Mouse (Mus musculus) hindbrain, embryonic 11.5 days (tissue): ENCODE measurements at regions not wholly inside any gene's neighbourhood (a gene's known extent, or its start where the extent isn't known, plus 50 kb on each side); places are given as distances from the start of the nearest gene placed in this dataset.

ENCODE experiments used
- ATAC-seq: fragments of 200-750 bp; cut with Nextera tagmentation; 2 replicates; pipeline ENCODE4 v1.8.0; 2017; ENCODE audit warnings: mild to moderate bottlenecking, moderate TSS enrichment, moderate library complexity; ENCODE audit not compliant: low FRiP score
- DNase-seq: peaks from one replicate; pipeline ENCODE4 v3.0.0-alpha.2; 2015; ENCODE audit warnings: low spot score
- H3K27ac ChIP-seq: fragments of 300-500 bp; sonication (generic); 2 replicates; pipeline ENCODE4 v1.5.1; 2014; ENCODE audit warnings: mild to moderate bottlenecking, low read depth, low read length
- H3K27me3 ChIP-seq: fragments of 300-500 bp; sonication (generic); 2 replicates; pipeline ENCODE4 v1.6.1; 2014; ENCODE audit warnings: mild to moderate bottlenecking, low read length, moderate library complexity, mixed read lengths; ENCODE audit not compliant: control insufficient read depth, insufficient read depth
- H3K36me3 ChIP-seq: fragments of 300-500 bp; sonication (generic); 2 replicates; pipeline ENCODE4 v1.6.1; 2014; ENCODE audit warnings: mild to moderate bottlenecking, low read length, moderate library complexity, mixed read lengths; ENCODE audit not compliant: control insufficient read depth, insufficient read depth
- H3K4me1 ChIP-seq: fragments of 300-500 bp; sonication (generic); replicated peaks from 2 replicates; pipeline ENCODE4 v1.6.1; 2014; ENCODE audit warnings: low read length, mixed read lengths; ENCODE audit not compliant: control insufficient read depth, insufficient read depth
- H3K4me2 ChIP-seq: fragments of 300-500 bp; sonication (generic); replicated peaks from 2 replicates; pipeline ENCODE4 v1.6.1; 2014; ENCODE audit warnings: mild to moderate bottlenecking, low read depth, low read length
- H3K4me3 ChIP-seq: fragments of 300-500 bp; sonication (generic); 2 replicates; pipeline ENCODE4 v1.5.1; 2014; ENCODE audit warnings: low read depth, low read length
- H3K9ac ChIP-seq: fragments of 300-500 bp; sonication (generic); 2 replicates; pipeline ENCODE4 v1.6.1; 2014; ENCODE audit warnings: low read depth, low read length
- H3K9me3 ChIP-seq: fragments of 300-500 bp; sonication (generic); 2 replicates; pipeline ENCODE4 v1.6.1; 2016; ENCODE audit warnings: low read length; ENCODE audit not compliant: control insufficient read depth
- WGBS: fragments of 180-500 bp; shearing (Covaris S2); extraction: QIAGEN DNeasy Blood & Tissue Kit; methylation state at CpG from one replicate; pipeline ENCODE4 v1.1.7; 2014; 5-methylcytosine and 5-hydroxymethylcytosine counted together

GRCm38 (mm10) chr1:76897431-76897830 is 617.5 kb downstream of the Epha4 start:
- Histone ChIP-seq H3K27me3 (no peaks in the 10 kb centered on the region), H3K36me3 (no peaks in the 10 kb centered on the region), H3K27ac (no peak overlapping the region), H3K9ac (no peak overlapping the region), H3K4me2 (no peak overlapping the region), H3K9me3 (no peaks in the 10 kb centered on the region), H3K4me1 (no peaks in the 10 kb centered on the region), H3K4me3 (no peak overlapping the region)
- ATAC-seq (no peak), DNase-seq (no peak)
- 74% methylated on average over 5 of the region's 7 CpGs for WGBS

GRCm38 (mm10) chr1:76911472-76911871 is 603.4 kb downstream of the Epha4 start:
- Histone ChIP-seq H3K27me3 (no peaks in the 10 kb centered on the region), H3K4me2 (no peak overlapping the region), H3K4me1 (no peaks in the 10 kb centered on the region), H3K27ac (no peak overlapping the region), H3K4me3 (no peak overlapping the region), H3K36me3 (no peaks in the 10 kb centered on the region), H3K9me3 (no peaks in the 10 kb centered on the region), H3K9ac (no peak overlapping the region)
- no peak for ATAC-seq
- DNase-seq: no peak
- 92% methylated on average over 3 of the region's 3 CpGs for WGBS

GRCm38 (mm10) chr1:76919541-76919940 is 595.3 kb downstream of the Epha4 start:
- no peaks in the 10 kb centered on the region for H3K9me3 ChIP-seq
- 27% methylated on average over 2 of the region's 2 CpGs for WGBS
- H3K4me2 ChIP-seq: no peak overlapping the region
- H3K4me1 ChIP-seq: no peaks in the 10 kb centered on the region
- no peak overlapping the region for H3K27ac ChIP-seq
- ATAC-seq: no peak
- no peaks in the 10 kb centered on the region for H3K36me3 ChIP-seq
- H3K9ac ChIP-seq: no peak overlapping the region
- no peak for DNase-seq
- no peak overlapping the region for H3K4me3 ChIP-seq
- H3K27me3 ChIP-seq: no peaks in the 10 kb centered on the region

- H3K4me2 ChIP-seq: no peak overlapping the region
- H3K27ac ChIP-seq: no peak overlapping the region
- H3K9me3 ChIP-seq: no peaks in the 10 kb centered on the region
- no peak overlapping the region for H3K9ac ChIP-seq
- no peak for DNase-seq
- no peaks in the 10 kb centered on the region for H3K36me3 ChIP-seq
- no peak overlapping the region for H3K4me3 ChIP-seq
- ATAC-seq: no peak
- H3K27me3 ChIP-seq: no peaks in the 10 kb centered on the region
- no peaks in the 10 kb centered on the region for H3K4me1 ChIP-seq
These were observed 594.3 kb downstream of the Epha4 start for GRCm38 (mm10) chr1:76920634-76921033.

DNA sequence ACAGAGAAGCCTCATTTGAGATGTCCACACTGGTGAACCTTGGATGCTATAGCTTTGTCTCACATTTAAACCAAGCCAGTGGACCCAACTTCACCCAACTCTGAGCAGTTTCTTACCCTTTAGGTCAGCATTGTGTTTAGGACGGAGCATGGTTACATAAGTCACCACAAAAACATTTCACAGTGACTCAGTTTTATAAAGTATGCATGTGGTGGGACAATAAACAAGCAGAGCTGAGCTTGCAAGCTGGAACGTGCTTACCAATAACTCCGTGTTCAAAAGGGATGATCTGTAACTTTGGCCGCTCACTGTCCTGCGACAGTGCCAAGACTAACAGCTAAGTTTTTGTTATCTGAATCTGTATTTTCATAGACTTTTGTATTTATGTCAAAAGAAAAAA is 587.8 kb downstream of the Epha4 start:
- DNase-seq (no peak), ATAC-seq (no peak)
- no peaks in the 10 kb centered on the region for H3K36me3 ChIP-seq
- no peak overlapping the region for H3K27ac ChIP-seq
- H3K9ac ChIP-seq: no peak overlapping the region
- WGBS: 89% methylated on average over 5 of the region's 5 CpGs
- H3K4me3 ChIP-seq: no peak overlapping the region
- H3K4me2 ChIP-seq: no peak overlapping the region
- no peaks in the 10 kb centered on the region for H3K4me1 ChIP-seq
- no peaks in the 10 kb centered on the region for H3K27me3 ChIP-seq
- H3K9me3 ChIP-seq: no peaks in the 10 kb centered on the region

GRCm38 (mm10) chr1:76928035-76928434 is 586.9 kb downstream of the Epha4 start:
- Histone ChIP-seq H3K4me1 (no peaks in the 10 kb centered on the region), H3K36me3 (no peaks in the 10 kb centered on the region), H3K9me3 (no peaks in the 10 kb centered on the region), H3K4me3 (no peak overlapping the region), H3K9ac (no peak overlapping the region), H3K27me3 (no peaks in the 10 kb centered on the region), H3K27ac (no peak overlapping the region), H3K4me2 (no peak overlapping the region)
- WGBS: 91% methylated on average over 2 of the region's 2 CpGs
- ATAC-seq (no peak), DNase-seq (no peak)

DNA sequence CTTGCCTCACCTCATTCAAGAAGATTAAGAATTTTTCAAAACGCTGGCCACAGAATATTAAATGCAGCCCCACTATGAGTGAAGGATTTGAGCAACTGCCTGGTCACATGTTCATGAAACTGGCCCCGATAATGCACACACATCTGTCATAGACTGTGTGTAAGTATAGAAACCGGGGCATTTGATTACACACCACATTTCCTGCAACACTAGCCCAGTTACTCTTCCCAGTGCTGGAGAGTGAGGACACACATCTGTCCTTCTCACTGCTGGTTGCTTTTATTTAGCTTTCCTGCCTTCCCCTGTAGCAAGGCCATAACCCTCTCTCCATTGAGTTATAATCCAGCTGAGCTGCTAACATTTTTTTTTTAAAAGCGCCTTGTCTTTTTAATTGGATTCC is 581.4 kb downstream of the Epha4 start:
- Histone ChIP-seq H3K4me2 (no peak overlapping the region), H3K4me1 (no peaks in the 10 kb centered on the region), H3K36me3 (no peaks in the 10 kb centered on the region), H3K9ac (no peak overlapping the region), H3K4me3 (no peak overlapping the region), H3K27ac (no peak overlapping the region), H3K9me3 (no peaks in the 10 kb centered on the region), H3K27me3 (no peaks in the 10 kb centered on the region)
- ATAC-seq (no peak), DNase-seq (no peak)
- 86% methylated on average over 4 of the region's 4 CpGs for WGBS

GRCm38 (mm10) chr1:76942730-76943129 is 572.2 kb downstream of the Epha4 start:
- Histone ChIP-seq H3K4me2 (no peak overlapping the region), H3K27me3 (no peaks in the 10 kb centered on the region), H3K9ac (no peak overlapping the region), H3K9me3 (no peaks in the 10 kb centered on the region), H3K4me1 (no peaks in the 10 kb centered on the region), H3K4me3 (no peak overlapping the region), H3K36me3 (no peaks in the 10 kb centered on the region), H3K27ac (no peak overlapping the region)
- DNase-seq (no peak), ATAC-seq (no peak)
- WGBS: 61% methylated on average over 3 of the region's 3 CpGs

- Histone ChIP-seq H3K9ac (no peak overlapping the region), H3K36me3 (no peaks in the 10 kb centered on the region), H3K4me3 (no peak overlapping the region), H3K4me1 (no peaks in the 10 kb centered on the region), H3K27ac (no peak overlapping the region), H3K9me3 (no peaks in the 10 kb centered on the region), H3K4me2 (no peak overlapping the region), H3K27me3 (no peaks in the 10 kb centered on the region)
- ATAC-seq: no peak
- WGBS: 79% methylated on average over 4 of the region's 4 CpGs
- no peak for DNase-seq
These were observed 570.8 kb downstream of the Epha4 start for GRCm38 (mm10) chr1:76944046-76944445.
